Mouse (Mus musculus) embryonic facial prominence, embryonic 11.5 days (tissue): ENCODE measurements around the gene Grk5. TPM values are rescaled to one million over a fixed set of nuclear protein-coding genes. Genes with fewer than 3 reads are reported as not detected.

Experiments
- ATAC-seq: fragments of 200-750 bp; cut with Nextera tagmentation; replicated peaks from 2 replicates; pipeline ENCODE4 v1.8.0; 2017; ENCODE audit warnings: low read depth; ENCODE audit not compliant: insufficient number of reproducible peaks, low FRiP score, low TSS enrichment
- DNase-seq: peaks from one replicate; pipeline ENCODE4 v3.0.0-alpha.2; 2015; ENCODE audit warnings: low spot score
- H3K27ac ChIP-seq: fragments of 300-500 bp; sonication (generic); replicated peaks from 2 replicates; pipeline ENCODE4 v1.5.1; 2014; ENCODE audit warnings: mild to moderate bottlenecking, low read depth, low read length, control low read depth
- H3K27me3 ChIP-seq: fragments of 300-500 bp; sonication (generic); 2 replicates; pipeline ENCODE4 v1.6.1; 2014; ENCODE audit warnings: mild to moderate bottlenecking, low read length, moderate library complexity, mixed read lengths; ENCODE audit not compliant: control insufficient read depth, insufficient read depth
- H3K36me3 ChIP-seq: fragments of 300-500 bp; sonication (generic); replicated peaks from 2 replicates; pipeline ENCODE4 v1.6.1; 2014; ENCODE audit warnings: low read depth, mild to moderate bottlenecking, low read length, moderate library complexity, mixed read lengths; ENCODE audit not compliant: control insufficient read depth, insufficient read depth
- H3K4me1 ChIP-seq: fragments of 300-500 bp; sonication (generic); 2 replicates; pipeline ENCODE4 v1.6.1; 2014; ENCODE audit warnings: low read length, mixed read lengths; ENCODE audit not compliant: control insufficient read depth, insufficient read depth
- H3K4me2 ChIP-seq: fragments of 300-500 bp; sonication (generic); 2 replicates; pipeline ENCODE4 v1.6.1; 2014; ENCODE audit warnings: low read depth, mild to moderate bottlenecking, control low read depth, low read length, moderate library complexity
- H3K4me3 ChIP-seq: fragments of 300-500 bp; sonication (generic); 2 replicates; pipeline ENCODE4 v1.5.1; 2014; ENCODE audit warnings: low read depth, low read length, control low read depth
- H3K9ac ChIP-seq: fragments of 300-500 bp; sonication (generic); replicated peaks from 2 replicates; pipeline ENCODE4 v1.6.1; 2014; ENCODE audit warnings: mild to moderate bottlenecking, control low read depth, low read length
- H3K9me3 ChIP-seq: fragments of 300-500 bp; sonication (generic); replicated peaks from 2 replicates; pipeline ENCODE4 v1.6.1; 2016; ENCODE audit warnings: mild to moderate bottlenecking, low read length, inconsistent platforms, mixed read lengths; ENCODE audit not compliant: control insufficient read depth
- WGBS: fragments of 180-500 bp; shearing (Covaris S2); extraction: QIAGEN DNeasy Blood & Tissue Kit; methylation state at CpG from one replicate; pipeline ENCODE4 v1.1.7; 2014; 5-methylcytosine and 5-hydroxymethylcytosine counted together
- polyA plus RNA-seq: library from polyadenylated mRNA; unstranded; fragments of >200 nt; fragmentation: Nextera tagmentation; extraction: Ambion mirVana; gene quantifications from 2 replicates; pipeline ENCODE4 v1.2.1, GENCODE M21; 2014

Gene Grk5
- polyA plus RNA-seq, 1 experiment from 2014 or later: 2.1 TPM

DNA sequence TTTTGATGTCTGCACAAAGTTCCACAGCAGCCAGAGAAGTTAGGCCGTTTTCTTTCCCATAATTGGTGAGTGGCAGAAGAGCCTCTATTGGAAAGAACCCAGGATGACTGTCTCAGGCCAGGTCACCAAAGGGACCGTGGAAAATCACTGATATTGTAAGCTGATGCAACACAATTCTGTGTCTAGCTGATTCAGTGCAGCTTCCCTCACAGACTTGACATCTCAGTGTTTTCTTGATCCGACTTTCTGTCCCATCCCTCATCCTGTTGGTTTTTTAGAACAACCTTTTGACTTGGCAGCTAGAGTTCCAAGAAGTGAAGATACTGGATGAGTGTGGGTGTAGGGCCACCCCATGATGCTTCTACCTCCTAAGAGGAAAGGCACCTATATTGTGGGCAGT is 80.9 kb downstream of the Grk5 start:
- Histone ChIP-seq H3K4me1 (no peaks in the 10 kb centered on the region), H3K9ac (no peak overlapping the region), H3K27me3 (no peaks in the 10 kb centered on the region), H3K4me2 (no peak overlapping the region), H3K9me3 (no peaks in the 10 kb centered on the region), H3K36me3 (no peaks in the 10 kb centered on the region), H3K4me3 (no peak overlapping the region), H3K27ac (no peak overlapping the region)
- 89% methylated on average over 3 of the region's 3 CpGs for WGBS
- DNase-seq: no peak
- no peak for ATAC-seq

DNA sequence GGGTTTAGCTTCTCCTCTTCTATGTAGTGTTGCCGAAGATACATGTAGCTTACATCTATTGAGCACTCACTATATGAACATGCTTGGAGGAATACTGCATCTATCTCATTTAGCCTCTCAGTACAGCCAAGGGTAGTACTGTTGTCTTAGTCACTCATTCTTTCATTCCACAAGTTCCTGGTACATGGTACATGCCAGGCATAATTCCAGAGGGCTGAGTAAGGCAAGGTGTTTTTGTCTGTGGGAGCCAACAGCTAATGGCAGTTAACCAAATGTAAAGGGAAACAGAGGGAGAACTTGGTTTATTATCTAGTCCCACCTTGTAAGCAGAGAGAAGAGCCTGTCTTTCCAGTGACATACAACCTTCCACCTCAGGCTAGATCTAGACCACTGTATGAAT is 82.0 kb downstream of the Grk5 start:
- H3K9ac ChIP-seq: no peak overlapping the region
- no peak overlapping the region for H3K4me2 ChIP-seq
- no peak for DNase-seq
- H3K27ac ChIP-seq: no peak overlapping the region
- 100% methylated on average over 1 of the region's 1 CpGs for WGBS
- no peak for ATAC-seq
- no peaks in the 10 kb centered on the region for H3K9me3 ChIP-seq
- H3K4me1 ChIP-seq: no peaks in the 10 kb centered on the region
- no peaks in the 10 kb centered on the region for H3K27me3 ChIP-seq
- no peaks in the 10 kb centered on the region for H3K36me3 ChIP-seq
- no peak overlapping the region for H3K4me3 ChIP-seq

DNA sequence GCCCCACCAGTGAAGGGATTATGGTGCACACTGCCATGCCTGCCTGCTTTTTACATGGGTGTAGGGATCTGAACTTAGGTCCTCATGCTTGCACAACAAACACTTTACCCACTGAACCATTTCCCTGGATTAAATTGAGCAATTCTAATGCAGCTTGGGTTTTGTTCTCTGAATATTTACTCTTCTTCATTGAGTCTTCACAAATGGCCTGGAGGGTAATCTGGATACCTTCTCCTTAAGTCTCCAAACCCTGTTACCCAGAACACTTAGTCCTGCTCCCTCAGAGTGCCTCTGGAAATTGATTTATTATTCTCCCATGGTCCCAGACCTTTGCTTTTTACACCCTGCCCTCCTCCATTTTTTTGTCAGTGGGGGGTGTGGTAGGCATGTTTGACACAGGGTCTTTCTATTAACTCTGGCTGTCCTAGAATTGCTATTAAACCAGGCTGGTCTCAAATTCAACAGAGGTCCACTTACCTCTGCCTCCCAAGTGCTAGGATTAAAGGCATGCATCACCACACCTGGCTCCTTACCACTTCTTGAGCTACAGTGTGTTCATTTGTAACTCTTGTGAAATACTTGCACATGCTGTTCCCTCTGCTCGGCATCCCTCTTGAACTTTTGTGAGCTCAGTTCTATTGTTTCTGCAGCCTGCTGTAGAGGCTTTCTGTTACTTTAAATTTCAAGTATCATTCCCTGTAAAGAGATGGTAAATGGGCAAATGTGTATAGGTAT is 82.9 kb downstream of the Grk5 start:
- Histone ChIP-seq H3K9ac (no peak overlapping the region), H3K4me3 (no peak overlapping the region), H3K9me3 (no peaks in the 10 kb centered on the region), H3K27me3 (no peaks in the 10 kb centered on the region), H3K27ac (no peak overlapping the region), H3K4me2 (no peak overlapping the region), H3K4me1 (no peaks in the 10 kb centered on the region), H3K36me3 (no peaks in the 10 kb centered on the region)
- DNase-seq (no peak), ATAC-seq (no peak)
- WGBS: 81% methylated on average over 1 of the region's 1 CpGs

DNA sequence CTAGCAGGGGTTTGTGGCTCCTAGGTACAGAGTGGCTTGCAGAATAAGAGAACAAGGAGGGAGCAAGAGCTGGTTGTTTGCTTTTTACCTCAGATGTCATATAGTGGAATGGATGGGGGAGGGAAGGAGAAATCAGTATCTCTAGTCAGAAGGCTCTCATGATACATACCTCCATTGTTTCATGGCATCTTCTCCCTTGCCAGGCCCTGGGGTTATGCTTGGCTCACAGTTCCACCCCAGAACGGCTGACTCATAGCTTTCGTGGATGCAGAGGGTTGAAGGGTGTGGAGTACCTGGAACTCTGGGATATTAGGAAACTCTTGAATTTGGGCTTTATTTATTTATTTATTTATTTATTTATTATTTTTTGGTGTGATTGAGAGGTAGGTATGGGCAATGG is 84.0 kb downstream of the Grk5 start:
- WGBS: 93% methylated on average over 2 of the region's 2 CpGs
- H3K36me3 ChIP-seq: no peaks in the 10 kb centered on the region
- H3K9me3 ChIP-seq: no peaks in the 10 kb centered on the region
- H3K27me3 ChIP-seq: no peaks in the 10 kb centered on the region
- no peak overlapping the region for H3K4me3 ChIP-seq
- no peaks in the 10 kb centered on the region for H3K4me1 ChIP-seq
- no peak overlapping the region for H3K9ac ChIP-seq
- no peak for ATAC-seq
- no peak overlapping the region for H3K27ac ChIP-seq
- DNase-seq: no peak
- H3K4me2 ChIP-seq: no peak overlapping the region

DNA sequence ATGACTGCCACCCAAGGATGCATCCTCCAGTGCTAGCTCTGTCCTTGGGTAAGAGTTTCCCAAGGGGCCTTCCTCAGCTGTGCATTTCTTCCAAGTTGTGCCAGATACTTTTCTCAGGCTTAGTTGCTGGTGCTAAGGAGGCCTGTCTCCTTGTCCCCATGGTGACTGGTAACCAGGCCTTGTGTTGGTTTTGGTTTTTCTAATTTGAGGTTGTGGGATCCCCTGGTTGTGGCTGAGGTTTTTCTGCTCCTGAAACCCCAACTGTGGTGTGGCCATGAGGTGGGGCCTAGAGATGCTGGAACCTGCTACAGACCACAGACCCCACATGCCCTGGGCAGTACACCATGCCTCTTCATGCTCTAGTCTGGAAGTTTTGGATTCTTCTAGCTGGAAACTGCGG is 90.0 kb downstream of the Grk5 start:
- DNase-seq (no peak), ATAC-seq (no peak)
- H3K9me3 ChIP-seq: no peaks in the 10 kb centered on the region
- no peaks in the 10 kb centered on the region for H3K4me1 ChIP-seq
- no peak overlapping the region for H3K4me3 ChIP-seq
- H3K27ac ChIP-seq: no peak overlapping the region
- 80% methylated on average over 1 of the region's 1 CpGs for WGBS
- H3K36me3 ChIP-seq: no peaks in the 10 kb centered on the region
- H3K9ac ChIP-seq: no peak overlapping the region
- no peaks in the 10 kb centered on the region for H3K27me3 ChIP-seq
- no peak overlapping the region for H3K4me2 ChIP-seq

DNA sequence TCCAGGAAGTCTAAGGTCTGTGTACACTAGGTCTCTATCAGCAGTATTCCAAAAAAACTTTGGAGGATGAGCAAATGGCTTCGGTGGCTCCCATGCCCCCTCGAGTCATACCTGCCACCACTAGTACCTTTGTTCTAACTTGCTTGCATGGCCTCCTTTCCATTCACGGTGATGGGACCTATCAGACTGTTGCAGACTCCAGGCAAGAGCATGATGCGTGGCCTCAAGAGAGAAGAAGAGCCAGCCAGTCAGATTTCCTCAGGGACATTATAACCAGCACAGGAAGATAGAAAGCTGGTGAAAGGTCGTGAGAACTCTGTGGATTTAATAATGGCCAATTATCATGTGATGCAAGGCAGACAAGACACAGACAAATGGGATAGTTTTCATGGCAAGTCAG is 91.8 kb downstream of the Grk5 start:
- H3K4me1 ChIP-seq: no peaks in the 10 kb centered on the region
- H3K9ac ChIP-seq: no peak overlapping the region
- WGBS: 77% methylated on average over 5 of the region's 5 CpGs
- H3K4me3 ChIP-seq: no peak overlapping the region
- ATAC-seq (no peak), DNase-seq (no peak)
- no peak overlapping the region for H3K4me2 ChIP-seq
- no peaks in the 10 kb centered on the region for H3K27me3 ChIP-seq
- H3K27ac ChIP-seq: no peak overlapping the region
- no peaks in the 10 kb centered on the region for H3K9me3 ChIP-seq
- no peaks in the 10 kb centered on the region for H3K36me3 ChIP-seq

DNA sequence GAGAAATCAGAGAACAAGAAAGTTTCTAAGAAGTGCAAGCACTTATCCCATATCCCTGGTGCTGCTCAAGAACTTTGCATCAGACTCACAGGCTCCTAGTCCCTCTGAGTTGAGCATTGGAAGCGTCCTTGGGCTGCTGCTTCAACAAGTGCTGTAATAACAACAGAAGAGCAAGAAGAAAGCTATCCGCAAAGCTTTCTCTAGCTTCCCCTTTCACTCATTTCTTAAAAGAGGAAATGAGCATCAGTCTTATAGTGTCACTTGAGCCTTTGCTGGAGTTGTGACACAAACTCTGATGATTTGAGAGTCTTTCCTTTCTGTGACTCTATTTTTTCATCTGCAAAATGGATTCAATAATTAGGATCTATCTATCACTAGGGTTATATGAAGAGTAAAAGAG is 92.3 kb downstream of the Grk5 start:
- no peaks in the 10 kb centered on the region for H3K36me3 ChIP-seq
- H3K27ac ChIP-seq: no peak overlapping the region
- WGBS: 89% methylated on average over 2 of the region's 2 CpGs
- no peaks in the 10 kb centered on the region for H3K9me3 ChIP-seq
- no peaks in the 10 kb centered on the region for H3K27me3 ChIP-seq
- no peak for ATAC-seq
- no peak overlapping the region for H3K4me3 ChIP-seq
- DNase-seq: no peak
- no peaks in the 10 kb centered on the region for H3K4me1 ChIP-seq
- no peak overlapping the region for H3K9ac ChIP-seq
- H3K4me2 ChIP-seq: no peak overlapping the region

DNA sequence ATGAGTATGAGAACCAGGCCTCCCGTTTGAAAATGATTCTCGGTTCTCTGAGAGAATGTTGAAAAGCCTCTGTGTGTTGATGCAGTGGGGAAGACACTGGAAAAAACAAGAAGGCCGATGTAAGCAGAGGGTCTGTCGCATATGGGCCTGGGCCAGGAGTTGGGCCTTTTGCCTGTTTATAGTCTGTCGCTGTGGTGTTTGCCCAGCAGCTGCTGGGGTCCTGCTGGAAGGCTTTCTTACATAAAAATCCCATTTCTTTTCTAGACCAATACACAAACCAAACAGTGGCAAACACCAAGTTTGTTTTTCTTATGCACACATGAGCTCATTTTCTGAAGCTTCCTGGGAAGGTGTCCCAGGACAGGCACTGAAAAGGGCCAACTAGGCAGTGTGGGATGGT is 100.2 kb downstream of the Grk5 start:
- H3K9ac ChIP-seq: no peak overlapping the region
- no peak for DNase-seq
- no peaks in the 10 kb centered on the region for H3K27me3 ChIP-seq
- H3K4me2 ChIP-seq: no peak overlapping the region
- no peaks in the 10 kb centered on the region for H3K9me3 ChIP-seq
- no peak overlapping the region for H3K27ac ChIP-seq
- WGBS: 91% methylated on average over 5 of the region's 5 CpGs
- H3K36me3 ChIP-seq: no peaks in the 10 kb centered on the region
- ATAC-seq: no peak
- no peaks in the 10 kb centered on the region for H3K4me1 ChIP-seq
- H3K4me3 ChIP-seq: no peak overlapping the region
